9 mouse cellular contexts compared by ENCODE assay signal in the genomic region with DNA sequence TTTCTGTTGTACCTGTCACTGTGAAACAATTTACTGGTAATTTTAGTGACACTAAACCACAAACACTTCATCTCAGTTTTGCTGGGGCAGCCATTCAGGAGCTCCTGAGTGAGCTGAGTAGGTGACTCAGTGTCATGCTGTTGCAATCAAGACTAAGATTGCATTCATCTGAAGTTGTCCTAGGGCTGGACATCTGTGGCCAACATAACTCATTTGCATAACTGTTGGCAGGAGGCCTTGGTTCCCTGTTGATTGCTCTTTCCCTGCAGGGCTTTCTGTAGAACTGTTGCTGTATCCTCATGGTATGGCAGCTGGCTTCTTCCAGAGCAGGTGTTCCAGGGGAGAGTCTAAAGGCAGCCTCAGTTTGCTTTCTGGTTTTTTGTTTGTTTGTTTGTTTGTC. TPM values are rescaled to one million over a fixed set of nuclear protein-coding genes. Genes with fewer than 3 reads are reported as not detected.
DNase-seq lines count a peak whose midpoint lies in the region; ATAC-seq and TF ChIP-seq lines count a peak whose summit lies in the region.
"Had no signal": no experiment of that assay in that cellular context is flagged by ENCODE, and none has a peak within 500 bp of the region (broad histone marks: within the 10 kb centered on the region; RNA-seq: fewer than 3 reads in every experiment).

No protein-coding gene starts in this region.

- H3K79me2 ChIP-seq in myocyte (ENCODE audit: control insufficient read depth, insufficient read depth): peaks cover 9% of the 10 kb centered on the region

- no peak overlapping the region for H3K27ac ChIP-seq in cerebellum, adult 2 months (ENCODE audit: insufficient read depth, low read length)
- H3K27ac ChIP-seq: hindbrain, embryonic 15.5 days had no signal

- H3K27me3 ChIP-seq in Patski (no peaks in the 10 kb centered on the region), myocyte (ENCODE audit: control insufficient read depth, insufficient read depth, insufficient read length) (no peaks in the 10 kb centered on the region)
- H3K27me3 ChIP-seq in cerebellum, adult 2 months (ENCODE audit: control insufficient read depth, insufficient read depth, low read length): no peaks in the 10 kb centered on the region
- H3K27me3 ChIP-seq: hindbrain, embryonic 15.5 days had no signal

- no peak overlapping the region for H3K4me3 ChIP-seq in myocyte
- no peak overlapping the region for H3K4me3 ChIP-seq in cerebellum, adult 2 months (replicated peaks; ENCODE audit: insufficient read depth, low read depth, low read length)
- H3K4me3 ChIP-seq: hindbrain, embryonic 15.5 days had no signal

- in situ Hi-C loops in Patski (cut with MboI; ENCODE audit: low pct_unique_long_range_greater_than_20kb): no loop called here

- H3K4me2 ChIP-seq in myocyte (ENCODE audit: low read depth): peak overlapping the region; percentile 56
- H3K4me2 ChIP-seq: hindbrain, embryonic 15.5 days had no signal

- H3K36me3 ChIP-seq in myocyte (ENCODE audit: control insufficient read depth, insufficient read depth): no peaks in the 10 kb centered on the region
- H3K36me3 ChIP-seq: hindbrain, embryonic 15.5 days had no signal

- CTCF ChIA-PET in Patski (lab: Charles Lee): interaction anchor here (1.1 kb wide), 1 partner anchor 93 kb away, joined by 3 read pairs; no protein-coding TSS in a partner anchor

- H3K4me1 ChIP-seq in cerebellum, adult 2 months (ENCODE audit: control insufficient read depth, insufficient read depth, low read length): no peaks in the 10 kb centered on the region
- H3K4me1 ChIP-seq: hindbrain, embryonic 15.5 days had no signal

- DNase-seq in layer of hippocampus, adult 9-11 months: peak; percentile 24
- DNase-seq in layer of hippocampus, adult 9-10 months (ENCODE audit: low spot score): no peak
- DNase-seq in Patski (ENCODE audit: low read depth, low spot score): peak; percentile 86
- no peak for DNase-seq in cerebellum, adult 2 months
- no peak for DNase-seq in ovary, adult 18-20 months (ENCODE audit: low spot score)
- no peak for DNase-seq in left cerebral cortex, adult 11 months (ENCODE audit: low spot score)

- TF ChIP-seq POLR2A in myocyte (IDR thresholded peaks at IDR 0.05; ENCODE audit: insufficient read length, low read depth): no peak
- no peak for TF ChIP-seq POLR2A in cerebellum, adult 2 months (IDR thresholded peaks at IDR 0.05; ENCODE audit: borderline replicate concordance, insufficient read depth, low read length)

- no peak for TF ChIP-seq CTCF in Patski (IDR thresholded peaks at IDR 0.05)
- TF ChIP-seq CTCF in cerebellum, adult 2 months (IDR thresholded peaks at IDR 0.05; ENCODE audit: borderline replicate concordance, insufficient read depth, low read depth, low read length): no peak

- H3ac ChIP-seq in myocyte (ENCODE audit: control insufficient read depth, insufficient read length): no peak overlapping the region

- POLR2A ChIA-PET in Patski (lab: Charles Lee): no interaction called here

- ATAC-seq in Patski: peak; percentile 90
- peak; percentile 65 for ATAC-seq in granulocyte monocyte progenitor cell, adult 5-6 weeks (replicated peaks; ENCODE audit: poor library complexity, severe bottlenecking)

TF ChIP-seq in myocyte, 11 proteins besides CTCF, POLR2A, EP300 and RAD21:
- TF ChIP-seq MYOD1 (IDR thresholded peaks at IDR 0.05; ENCODE audit: control insufficient read depth in 1 of 3, insufficient read length in 2 of 3, low read depth in 2 of 3) (peak in 2 of 3 experiments; percentile 14 to 63), POLR2AphosphoS2 (IDR thresholded peaks at IDR 0.05; ENCODE audit: insufficient read length, low read depth) (peak; percentile 25), CEBPB (IDR thresholded peaks at IDR 0.05; ENCODE audit: insufficient read depth, poor library complexity, severe bottlenecking) (peak; percentile 97), MYOG (IDR thresholded peaks at IDR 0.05; ENCODE audit: control insufficient read depth in 1 of 3, insufficient read depth in 1 of 3, insufficient read length in 2 of 3, low read depth in 2 of 3) (peak in 2 of 3 experiments; percentile 68 to 69), TCF12 (IDR thresholded peaks at IDR 0.05; ENCODE audit: insufficient read depth, poor library complexity, severe bottlenecking) (no peak)
TF ChIP-seq in myocyte: peak in this region for 4.

RNA-seq across cellular contexts. Expression of a gene that starts 4.1 kb away (rescaled TPM):
- polyA plus RNA-seq in Patski (2021): 175 TPM
- total RNA-seq in granulocyte monocyte progenitor cell, adult 5-6 weeks (2014; fragmentation: Nextera tagmentation): 136 and 145 TPM in 2 replicates
- total RNA-seq in granulocyte monocyte progenitor cell, adult 5-6 weeks (2017): 221 and 284 TPM in 2 replicates
- 72.7 TPM for polyA plus RNA-seq in myocyte (2012; fragmentation: generic; extraction: Trizol)
- 115 and 116 TPM in 2 replicates for polyA plus RNA-seq in cerebellum, adult 2 months (2012; rRNA removed)

RNA-seq across cellular contexts. Expression of a gene that starts 6.9 kb away (rescaled TPM):
- polyA plus RNA-seq in Patski (2021): 74.1 TPM
- total RNA-seq in granulocyte monocyte progenitor cell, adult 5-6 weeks (2014; fragmentation: Nextera tagmentation): 92.0 and 114 TPM in 2 replicates
- total RNA-seq in granulocyte monocyte progenitor cell, adult 5-6 weeks (2017): 55.0 and 73.0 TPM in 2 replicates
- polyA plus RNA-seq in myocyte (2012; fragmentation: generic; extraction: Trizol): 43.5 TPM
- polyA plus RNA-seq in cerebellum, adult 2 months (2012; rRNA removed): 24.9 and 25.8 TPM in 2 replicates

RNA-seq across cellular contexts. Expression of a gene that starts 25.4 kb away (rescaled TPM):
- polyA plus RNA-seq in Patski (2021) (18.6 TPM), myocyte (2012; fragmentation: generic; extraction: Trizol) (6.3 TPM)
- total RNA-seq in granulocyte monocyte progenitor cell, adult 5-6 weeks (2014; fragmentation: Nextera tagmentation): 26.8 and 30.6 TPM in 2 replicates
- 13.2 and 16.7 TPM in 2 replicates for total RNA-seq in granulocyte monocyte progenitor cell, adult 5-6 weeks (2017)
- 14.7 and 17.2 TPM in 2 replicates for polyA plus RNA-seq in cerebellum, adult 2 months (2012; rRNA removed)

Comparison
In these comparisons a context has a peak if more than half of its experiments do, and no peak if none do; other contexts are left out.
1. DNase-seq: peak in layer of hippocampus, adult 9-11 months (single experiment) and Patski (single experiment); none in layer of hippocampus, adult 9-10 months (single experiment), cerebellum, adult 2 months (0 of 2), ovary, adult 18-20 months (single experiment) and left cerebral cortex, adult 11 months (single experiment).